Mouse (Mus musculus): ENCODE measurements around the gene Arsa. TPM values are rescaled to one million over a fixed set of nuclear protein-coding genes. Genes with fewer than 3 reads are reported as not detected.

The Arsa gene
- polyA plus RNA-seq (2016; fragmentation: Nextera tagmentation; extraction: Ambion mirVana) = 14.2 and 14.3 TPM in 2 replicates

DNA sequence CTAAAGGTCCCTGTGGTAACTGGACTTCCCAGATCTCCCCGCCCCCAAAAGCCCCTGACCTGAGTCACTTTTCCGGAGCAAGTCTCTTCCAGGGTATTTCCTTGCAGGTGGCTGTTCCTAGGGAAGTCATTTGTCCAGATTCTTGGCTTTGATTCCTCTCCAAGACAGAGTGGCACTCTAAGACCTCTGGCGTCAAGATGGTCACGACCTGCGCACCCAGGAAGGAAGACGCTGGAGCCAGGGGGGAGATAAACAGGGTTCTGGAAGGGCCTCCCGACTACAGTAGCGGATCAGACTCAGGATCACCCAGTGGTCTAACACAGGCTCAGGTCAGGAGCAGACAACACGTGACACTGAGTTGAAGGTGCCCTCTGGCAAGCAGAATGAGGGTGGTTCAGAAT is at the start of gene Arsa:
Gene Arsa, minus strand, starts transcription at position 335 of the 401 bp plus-strand sequence.
- WGBS = 17% methylated on average over 9 of the region's 9 CpGs
- Histone ChIP-seq H3K9me3 (no peaks in the 10 kb centered on the region), H3K4me1 (peaks cover 42% of the 10 kb centered on the region), H3K27ac (peak within 1 kb of the TSS; percentile 88), H3K36me3 (0 out of 2 replicates have a peak, but pooled peaks cover 3% of the 10 kb centered on the region), H3K4me3 (peak within 1 kb of the TSS; percentile 70), H3K27me3 (ENCODE audit: insufficient read depth, poor library complexity, severe bottlenecking) (no peaks in the 10 kb centered on the region; the same call in 1 of the 2 replicates)
- DNase-seq (ENCODE audit: low spot score) = no peak

DNA sequence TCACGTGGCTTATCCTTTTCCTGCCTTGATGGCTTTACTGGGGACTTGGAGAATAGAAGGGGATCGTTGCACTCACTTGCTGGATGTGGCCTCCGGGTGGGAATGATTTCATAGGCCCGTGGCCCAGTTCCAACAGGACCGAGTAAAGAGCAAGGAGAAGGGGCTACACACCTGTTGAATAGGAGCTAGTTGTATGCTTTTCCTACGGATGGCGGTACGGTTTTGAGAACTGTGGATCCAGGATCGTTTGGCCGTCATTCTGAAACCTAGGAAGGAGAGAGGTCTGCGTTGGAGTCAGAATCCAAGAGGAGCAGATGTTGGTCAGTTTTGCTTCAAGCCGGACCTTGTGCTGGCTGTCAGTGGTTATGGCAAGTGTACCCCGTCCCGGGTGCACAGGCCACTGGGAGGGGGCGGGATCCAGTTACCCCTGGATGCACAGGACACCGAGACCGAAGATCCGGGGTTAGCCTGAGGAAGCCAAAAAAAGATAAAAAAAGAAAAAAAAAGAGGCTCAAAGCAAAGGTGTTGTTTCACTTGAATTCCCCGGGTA is 49.6 kb upstream of the Arsa start:
- H3K36me3 ChIP-seq = peaks cover 22% of the 10 kb centered on the region; the same call in 1 of the 2 replicates
- peaks cover 54% of the 10 kb centered on the region for H3K27me3 ChIP-seq (ENCODE audit: insufficient read depth, poor library complexity, severe bottlenecking)
- H3K9me3 ChIP-seq = no peaks in the 10 kb centered on the region
- WGBS = 86% methylated on average over 19 of the region's 19 CpGs
- no peak overlapping the region for H3K4me3 ChIP-seq
- H3K4me1 ChIP-seq = peaks cover 6% of the 10 kb centered on the region
- no peak for DNase-seq (ENCODE audit: low spot score)
- no peak overlapping the region for H3K27ac ChIP-seq

DNA sequence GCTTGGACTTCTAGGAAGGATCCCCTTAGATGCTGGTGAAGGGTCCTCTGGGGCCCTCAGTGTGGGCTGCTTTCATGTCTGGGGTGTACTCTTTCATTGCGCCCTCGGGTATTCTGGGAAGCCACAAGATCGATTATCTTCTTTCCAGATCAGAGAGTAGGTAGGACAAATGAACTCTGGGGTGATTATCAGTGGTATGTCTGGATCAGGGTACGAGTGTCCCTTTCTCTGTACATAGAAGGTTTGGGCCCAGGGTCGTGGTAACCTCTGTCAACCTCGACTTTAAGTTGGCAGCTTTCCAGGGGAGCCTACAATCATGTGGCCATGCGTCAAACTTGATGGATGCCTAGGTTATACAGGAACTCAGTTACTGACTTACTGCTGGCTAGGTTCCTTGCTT is 48.7 kb upstream of the Arsa start:
- Histone ChIP-seq H3K4me1 (peaks cover 6% of the 10 kb centered on the region; the same call in 1 of the 2 replicates), H3K27me3 (ENCODE audit: insufficient read depth, poor library complexity, severe bottlenecking) (peaks cover 53% of the 10 kb centered on the region), H3K27ac (no peak overlapping the region), H3K36me3 (peaks cover 23% of the 10 kb centered on the region; the same call in 1 of the 2 replicates), H3K4me3 (no peak overlapping the region), H3K9me3 (no peaks in the 10 kb centered on the region)
- WGBS = 66% methylated on average over 7 of the region's 7 CpGs
- no peak for DNase-seq (ENCODE audit: low spot score)

DNA sequence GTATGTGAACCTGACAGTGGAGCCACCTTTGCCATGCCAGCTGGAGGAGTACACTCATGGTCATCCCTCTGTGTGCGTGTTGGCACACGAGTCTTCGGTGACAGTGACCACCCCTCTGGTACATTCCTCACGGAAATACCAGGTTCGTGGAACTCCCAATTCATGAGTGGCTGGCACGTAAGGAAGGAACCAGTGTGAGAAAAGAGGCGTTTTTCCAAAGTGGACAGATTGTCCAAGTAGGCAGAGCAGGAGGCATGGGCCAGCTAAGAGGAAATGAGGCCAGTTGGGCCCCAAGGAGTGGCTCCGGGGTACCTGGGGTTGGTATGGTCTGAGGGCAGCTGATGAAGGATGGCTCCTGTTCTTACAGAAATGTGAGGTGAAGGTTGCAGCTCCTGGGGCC is 48.2 kb upstream of the Arsa start:
- Histone ChIP-seq H3K9me3 (no peaks in the 10 kb centered on the region), H3K27me3 (ENCODE audit: insufficient read depth, poor library complexity, severe bottlenecking) (peaks cover 49% of the 10 kb centered on the region), H3K4me3 (no peak overlapping the region), H3K36me3 (peaks cover 19% of the 10 kb centered on the region; the same call in 1 of the 2 replicates), H3K27ac (no peak overlapping the region), H3K4me1 (peaks cover 6% of the 10 kb centered on the region; the same call in 1 of the 2 replicates)
- WGBS = 87% methylated on average over 8 of the region's 8 CpGs
- DNase-seq (ENCODE audit: low spot score) = no peak

DNA sequence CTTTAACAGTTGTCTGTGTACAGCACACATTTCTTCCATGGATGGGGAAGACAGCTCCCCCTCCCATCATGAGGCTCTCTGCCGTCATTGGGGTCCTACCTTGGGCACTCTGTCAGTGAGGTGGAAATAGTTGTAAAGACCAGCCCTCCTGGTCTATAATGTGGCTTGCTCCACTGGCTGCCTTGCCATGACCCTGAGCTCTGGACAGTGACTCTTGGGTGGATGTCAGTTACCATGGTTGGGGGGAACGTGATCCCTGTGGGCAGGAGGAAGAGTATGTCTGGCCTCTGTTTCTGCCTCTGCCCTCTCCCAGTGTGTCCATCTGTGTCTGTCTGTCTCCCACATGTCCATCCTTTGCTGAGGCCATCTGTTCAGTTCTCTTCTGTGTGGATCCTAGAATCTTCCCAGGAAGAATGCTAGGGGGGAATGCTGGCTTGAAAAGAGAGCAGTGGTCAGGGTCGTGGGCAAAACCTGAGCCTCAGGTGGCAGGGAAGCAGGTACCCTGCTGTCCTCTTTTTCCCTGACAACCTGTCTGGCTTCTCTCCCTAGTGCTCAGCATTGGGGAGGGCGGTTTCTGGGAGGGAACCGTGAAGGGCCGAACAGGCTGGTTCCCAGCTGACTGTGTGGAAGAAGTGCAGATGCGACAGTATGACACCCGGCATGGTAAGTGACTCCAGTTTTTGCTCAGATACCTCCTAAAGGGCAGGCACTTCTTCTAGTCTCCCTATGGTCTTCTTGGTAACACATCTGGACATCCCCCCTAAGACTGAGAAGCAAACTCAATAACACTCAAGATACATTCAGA is 47.6 kb upstream of the Arsa start:
- WGBS = 77% methylated on average over 8 of the region's 8 CpGs
- Histone ChIP-seq H3K36me3 (peaks cover 22% of the 10 kb centered on the region; the same call in 1 of the 2 replicates), H3K4me3 (peak overlapping the region; percentile 64), H3K27me3 (ENCODE audit: insufficient read depth, poor library complexity, severe bottlenecking) (peaks cover 48% of the 10 kb centered on the region), H3K4me1 (peaks cover 6% of the 10 kb centered on the region; the same call in 1 of the 2 replicates), H3K9me3 (no peaks in the 10 kb centered on the region), H3K27ac (no peak overlapping the region)
- DNase-seq (ENCODE audit: low spot score) = no peak

DNA sequence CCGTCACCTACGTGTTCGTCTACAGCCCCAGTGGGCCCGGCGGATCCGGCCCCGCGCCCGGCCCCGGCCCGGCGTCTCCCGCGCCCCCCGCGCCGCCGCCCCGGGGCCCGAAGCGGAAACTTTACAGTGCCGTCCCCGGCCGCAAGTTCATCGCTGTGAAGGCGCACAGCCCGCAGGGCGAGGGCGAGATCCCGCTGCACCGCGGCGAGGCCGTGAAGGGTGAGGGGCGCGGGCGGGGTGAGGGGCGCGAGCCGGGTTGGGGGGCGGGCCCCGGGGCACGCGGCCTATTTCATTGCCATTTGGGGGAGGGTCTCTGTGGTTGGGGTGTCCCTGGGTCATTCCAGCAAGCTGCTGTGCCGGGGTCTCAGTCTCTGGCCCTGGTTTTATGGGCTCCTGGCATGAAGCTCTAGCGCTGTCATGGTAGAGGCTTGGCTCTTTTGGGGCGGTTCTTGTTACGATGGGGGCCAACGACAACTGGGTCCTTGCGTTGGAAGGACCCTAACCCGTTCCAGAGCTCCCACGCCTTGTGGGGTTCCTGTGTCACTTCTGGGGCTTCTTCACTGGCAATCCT is 46.9 kb upstream of the Arsa start:
- WGBS = 23% methylated on average over 51 of the region's 52 CpGs
- Histone ChIP-seq H3K9me3 (no peaks in the 10 kb centered on the region), H3K27me3 (ENCODE audit: insufficient read depth, poor library complexity, severe bottlenecking) (peaks cover 48% of the 10 kb centered on the region), H3K36me3 (peaks cover 22% of the 10 kb centered on the region; the same call in 1 of the 2 replicates), H3K4me1 (peaks cover 6% of the 10 kb centered on the region; the same call in 1 of the 2 replicates), H3K4me3 (peak overlapping the region; percentile 64), H3K27ac (peak overlapping the region; percentile 19; the same call in 1 of the 2 replicates)
- DNase-seq (ENCODE audit: low spot score) = no peak

DNA sequence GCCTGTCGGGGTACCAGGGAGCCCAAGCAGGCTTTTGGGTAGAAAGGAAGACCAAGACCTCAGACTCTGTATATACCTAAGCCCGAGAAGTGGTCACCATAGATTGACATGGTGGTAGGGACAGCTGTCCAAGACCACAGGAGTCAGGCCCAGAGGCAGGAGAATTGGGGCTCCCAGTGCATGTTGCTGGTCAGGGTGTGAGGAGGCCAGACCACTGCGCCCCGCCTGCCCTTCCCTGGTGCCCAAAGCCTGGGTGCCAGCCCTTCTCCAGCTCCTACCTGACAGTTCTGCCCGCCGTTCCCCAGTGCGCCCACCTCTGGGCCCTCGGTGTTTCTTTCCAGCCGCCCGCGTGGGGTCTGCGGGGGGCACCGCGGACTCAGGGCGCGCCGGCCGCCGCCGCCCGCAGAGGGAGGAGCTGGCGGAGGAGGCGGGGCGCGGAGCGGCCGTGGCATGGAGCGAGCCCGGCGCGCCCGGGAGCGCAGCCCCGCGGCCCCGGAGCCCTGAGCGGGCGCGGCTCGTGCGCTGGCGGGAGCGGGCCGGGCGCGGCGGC is 46.1 kb upstream of the Arsa start:
- H3K27ac ChIP-seq = no peak overlapping the region
- WGBS = 30% methylated on average over 47 of the region's 47 CpGs
- H3K4me1 ChIP-seq = peaks cover 6% of the 10 kb centered on the region; the same call in 1 of the 2 replicates
- no peaks in the 10 kb centered on the region for H3K9me3 ChIP-seq
- 0 out of 2 replicates have a peak, but pooled peaks cover 19% of the 10 kb centered on the region for H3K36me3 ChIP-seq
- peaks cover 48% of the 10 kb centered on the region for H3K27me3 ChIP-seq (ENCODE audit: insufficient read depth, poor library complexity, severe bottlenecking)
- no peak for DNase-seq (ENCODE audit: low spot score)
- peak overlapping the region; percentile 64 for H3K4me3 ChIP-seq

DNA sequence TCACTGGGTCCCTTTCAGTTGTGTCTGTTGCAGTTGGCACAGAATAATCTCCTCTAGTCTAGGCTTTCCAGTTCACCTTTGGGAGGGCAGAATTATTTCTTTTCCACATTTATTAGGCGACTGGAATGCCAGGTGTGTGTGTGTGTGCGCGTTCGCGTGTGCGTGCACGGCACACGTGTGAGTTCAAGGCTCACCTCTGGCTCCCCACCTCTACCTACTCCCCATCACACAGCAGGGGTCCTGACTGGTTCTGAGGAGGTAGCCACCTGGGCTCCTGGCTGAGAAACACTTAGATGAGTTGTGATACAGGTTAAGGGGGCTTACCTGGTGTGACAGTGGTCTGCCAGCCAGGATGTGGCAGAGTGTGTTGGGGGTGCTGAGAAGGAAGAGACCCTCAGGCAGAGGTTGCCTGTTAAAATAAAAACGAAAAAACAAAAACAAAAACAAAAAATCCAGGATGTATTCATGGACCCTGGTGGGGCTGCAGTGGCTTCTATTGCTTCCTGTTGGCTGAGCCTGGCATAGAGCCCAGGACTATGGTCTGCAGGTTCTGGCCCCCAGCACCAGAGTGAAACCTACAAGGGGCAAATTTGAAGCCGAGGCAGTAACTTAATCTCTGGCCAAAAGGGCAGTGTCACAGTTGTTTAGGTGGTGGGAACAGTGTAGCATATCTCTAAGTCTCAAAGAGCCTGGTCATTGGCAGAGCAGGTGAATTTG is 45.5 kb upstream of the Arsa start:
- Histone ChIP-seq H3K27me3 (ENCODE audit: insufficient read depth, poor library complexity, severe bottlenecking) (peaks cover 48% of the 10 kb centered on the region), H3K4me1 (peaks cover 6% of the 10 kb centered on the region; the same call in 1 of the 2 replicates), H3K27ac (no peak overlapping the region), H3K9me3 (no peaks in the 10 kb centered on the region), H3K4me3 (peak overlapping the region; percentile 64; the same call in 1 of the 2 replicates), H3K36me3 (0 out of 2 replicates have a peak, but pooled peaks cover 18% of the 10 kb centered on the region)
- whole genome bisulfite sequencing = 83% methylated on average over 10 of the region's 10 CpGs
- no peak for DNase-seq (ENCODE audit: low spot score)

DNA sequence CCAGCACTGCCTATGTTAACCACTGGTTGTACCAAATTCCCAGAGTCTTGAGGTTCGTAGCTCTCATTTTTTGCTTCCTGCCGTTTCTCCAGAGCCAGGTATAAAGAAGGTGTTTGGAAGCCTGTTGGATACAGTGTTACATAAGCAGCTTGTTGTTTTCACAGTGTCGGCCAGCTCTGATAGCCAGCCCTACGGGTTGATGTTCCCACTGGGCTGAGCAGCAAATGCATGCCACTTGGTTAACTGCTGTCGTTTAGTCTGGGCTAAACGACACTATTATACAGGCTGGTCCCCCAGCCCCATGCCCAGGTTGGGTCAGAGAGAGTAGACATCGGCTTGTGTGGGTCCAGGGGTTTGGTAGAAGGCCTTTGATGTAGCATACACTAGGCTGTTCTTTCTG is 44.7 kb upstream of the Arsa start:
- peaks cover 48% of the 10 kb centered on the region for H3K27me3 ChIP-seq (ENCODE audit: insufficient read depth, poor library complexity, severe bottlenecking)
- 52% methylated on average over 7 of the region's 7 CpGs for WGBS
- 0 out of 2 replicates have a peak, but pooled peaks cover 18% of the 10 kb centered on the region for H3K36me3 ChIP-seq
- H3K27ac ChIP-seq = no peak overlapping the region
- no peak for DNase-seq (ENCODE audit: low spot score)
- H3K9me3 ChIP-seq = no peaks in the 10 kb centered on the region
- no peak overlapping the region for H3K4me3 ChIP-seq
- peaks cover 6% of the 10 kb centered on the region; the same call in 1 of the 2 replicates for H3K4me1 ChIP-seq

DNA sequence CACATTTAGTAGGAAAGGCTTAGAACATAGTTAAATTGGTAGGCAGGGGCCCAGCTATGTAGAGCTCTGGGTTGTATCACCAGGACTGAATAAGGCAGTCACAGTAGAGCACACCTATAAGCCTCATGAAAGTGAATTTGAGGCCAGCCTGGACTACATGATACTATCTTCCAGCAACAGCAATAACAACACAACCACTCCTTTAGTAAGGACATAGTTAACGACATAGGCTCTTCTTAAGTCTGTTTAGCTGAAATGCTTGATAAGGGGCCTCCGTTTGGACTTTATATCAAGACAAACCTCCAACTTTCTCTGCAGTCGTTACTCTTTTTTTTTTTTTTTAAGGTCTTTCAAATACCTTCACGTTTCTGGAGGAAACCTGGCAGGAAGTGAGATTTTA is 35.5 kb upstream of the Arsa start:
- H3K9me3 ChIP-seq = no peaks in the 10 kb centered on the region
- 65% methylated on average over 4 of the region's 4 CpGs for WGBS
- H3K27ac ChIP-seq = no peak overlapping the region
- H3K4me3 ChIP-seq = no peak overlapping the region
- H3K36me3 ChIP-seq = peaks cover 3% of the 10 kb centered on the region; the same call in 1 of the 2 replicates
- no peaks in the 10 kb centered on the region for H3K4me1 ChIP-seq
- DNase-seq (ENCODE audit: low spot score) = no peak
- no peaks in the 10 kb centered on the region for H3K27me3 ChIP-seq (ENCODE audit: insufficient read depth, poor library complexity, severe bottlenecking)

DNA sequence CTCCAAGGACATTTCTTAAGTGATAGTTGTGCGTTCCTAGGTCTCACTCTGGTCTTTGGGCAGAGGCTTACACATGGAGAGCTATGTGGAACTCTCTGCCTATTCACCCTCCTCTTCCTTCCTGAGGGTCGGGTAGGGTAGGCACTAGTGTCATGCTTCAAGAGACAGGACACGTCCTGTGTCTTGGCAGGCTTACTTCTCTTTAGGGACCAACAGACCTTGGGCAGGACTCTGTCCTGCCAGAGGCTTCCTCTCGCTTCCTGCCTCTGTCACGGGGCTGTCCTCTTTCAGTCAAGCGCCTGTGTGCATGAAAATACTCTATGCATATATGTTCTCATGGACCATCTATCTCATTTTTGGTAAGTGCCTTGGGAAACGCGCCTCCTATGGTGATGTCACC is 30.5 kb upstream of the Arsa start:
- no peak overlapping the region for H3K27ac ChIP-seq
- peaks cover 12% of the 10 kb centered on the region; the same call in 1 of the 2 replicates for H3K27me3 ChIP-seq (ENCODE audit: insufficient read depth, poor library complexity, severe bottlenecking)
- H3K9me3 ChIP-seq = no peaks in the 10 kb centered on the region
- H3K4me3 ChIP-seq = no peak overlapping the region
- WGBS = 86% methylated on average over 8 of the region's 8 CpGs
- H3K4me1 ChIP-seq = no peaks in the 10 kb centered on the region
- peaks cover 42% of the 10 kb centered on the region for H3K36me3 ChIP-seq
- no peak for DNase-seq (ENCODE audit: low spot score)

DNA sequence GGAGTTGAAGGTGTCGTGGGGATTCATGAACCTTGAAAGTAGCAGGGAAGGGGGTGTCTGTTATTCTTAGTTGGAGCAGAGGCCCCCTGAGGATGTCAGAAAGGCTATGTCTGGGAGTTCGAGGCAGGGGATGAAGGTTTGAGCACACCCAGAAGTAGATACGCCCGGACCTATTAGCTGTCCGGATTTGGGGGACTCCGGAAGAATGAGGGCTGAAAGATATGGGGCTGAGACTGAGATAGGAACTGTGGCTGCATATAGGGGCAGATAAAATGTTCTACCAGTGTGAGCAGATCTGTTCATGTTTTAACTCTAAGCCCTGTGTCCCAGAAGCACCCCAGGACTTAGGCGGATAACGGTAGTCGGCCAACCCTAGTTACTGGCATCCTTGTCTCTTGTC is 27.6 kb upstream of the Arsa start:
- peaks cover 37% of the 10 kb centered on the region for H3K27me3 ChIP-seq (ENCODE audit: insufficient read depth, poor library complexity, severe bottlenecking)
- peaks cover 8% of the 10 kb centered on the region for H3K4me1 ChIP-seq
- no peak overlapping the region for H3K27ac ChIP-seq
- no peak for DNase-seq (ENCODE audit: low spot score)
- peaks cover 51% of the 10 kb centered on the region for H3K36me3 ChIP-seq
- H3K9me3 ChIP-seq = no peaks in the 10 kb centered on the region
- H3K4me3 ChIP-seq = no peak overlapping the region
- WGBS = 86% methylated on average over 9 of the region's 9 CpGs

Data from heart, embryonic 10.5 days (tissue).